Mouse (Mus musculus): ENCODE measurements around the gene Mcoln2.

The Mcoln2 gene

DNA sequence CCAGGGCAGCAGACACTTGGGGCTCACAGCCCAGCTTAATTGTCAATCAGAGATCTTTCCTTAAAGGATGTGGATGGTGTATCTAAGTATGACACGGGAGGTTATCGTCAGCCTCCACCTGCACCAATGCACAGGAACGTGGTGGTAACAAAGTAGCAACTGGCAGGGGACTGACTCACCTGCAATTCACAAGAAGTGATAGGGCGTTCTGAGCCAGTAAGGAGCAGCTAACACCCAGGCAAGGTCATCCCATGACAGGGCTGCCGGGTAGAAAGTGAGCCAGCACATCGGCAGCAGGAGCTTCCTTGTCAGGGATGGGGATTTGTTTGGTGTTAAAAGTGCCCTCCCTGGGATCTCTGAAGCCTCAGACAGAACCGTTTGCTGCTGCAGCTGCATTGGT is 83.1 kb downstream of the Mcoln2 start:
- no peak for DNase-seq

DNA sequence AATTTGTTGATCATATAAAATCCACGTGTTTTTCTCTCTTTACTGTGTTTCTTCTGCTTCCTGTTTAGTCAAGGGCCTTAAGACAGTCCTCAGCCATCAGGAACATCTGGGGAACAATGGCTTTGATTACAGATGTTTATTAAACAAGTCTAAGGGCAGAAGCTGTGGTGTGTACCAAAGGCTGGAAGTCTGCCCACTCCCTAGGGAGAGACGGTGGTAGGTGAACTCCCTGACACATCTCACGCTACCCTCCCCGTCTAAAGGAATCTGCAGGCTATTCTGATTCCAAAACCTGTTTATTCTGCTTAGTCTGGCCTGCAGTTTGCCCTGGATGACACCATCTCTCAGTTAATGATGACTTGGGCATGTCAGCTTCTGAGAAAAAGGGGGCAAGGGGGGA is 84.1 kb downstream of the Mcoln2 start:
- DNase-seq, result no peak

DNA sequence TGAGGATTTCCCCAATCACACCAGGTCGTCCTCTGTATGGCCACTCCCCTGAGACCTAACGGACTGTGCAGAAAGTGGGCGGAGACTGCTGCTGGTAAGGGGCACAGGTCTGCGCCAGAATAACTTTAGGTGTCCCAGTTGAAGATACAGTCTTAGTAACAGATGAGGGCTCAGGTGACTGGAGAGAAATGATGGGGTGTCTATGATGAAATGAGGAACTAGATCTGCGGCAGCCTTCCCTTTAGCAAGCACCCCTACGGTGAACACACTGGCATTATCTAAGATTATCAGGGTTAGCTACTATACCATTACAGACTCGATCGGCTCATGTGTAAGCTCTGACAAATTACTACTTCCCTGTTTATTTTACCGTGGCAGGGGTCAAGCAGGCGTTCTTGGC is 84.9 kb downstream of the Mcoln2 start:
- no peak for DNase-seq

DNA sequence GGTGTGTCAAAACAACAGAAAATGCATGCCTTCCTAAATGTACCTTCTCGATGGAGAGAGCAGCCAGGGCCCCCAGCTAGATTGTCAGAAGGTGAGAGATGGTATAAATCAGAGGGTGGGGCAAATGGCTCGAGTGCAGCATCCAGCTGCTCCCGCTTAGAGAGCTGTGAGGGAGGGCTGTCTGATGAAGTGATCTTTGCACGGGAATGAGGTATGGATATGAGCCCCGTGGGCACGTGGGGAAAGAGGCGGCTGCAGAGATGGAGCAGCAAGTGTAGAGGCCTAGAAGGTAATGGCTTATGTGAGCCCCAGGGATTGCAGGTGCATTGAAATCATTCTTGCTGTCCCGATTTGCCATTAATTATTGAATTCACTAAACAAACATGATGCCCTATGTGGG is 86.6 kb downstream of the Mcoln2 start:
- DNase-seq, result no peak

DNA sequence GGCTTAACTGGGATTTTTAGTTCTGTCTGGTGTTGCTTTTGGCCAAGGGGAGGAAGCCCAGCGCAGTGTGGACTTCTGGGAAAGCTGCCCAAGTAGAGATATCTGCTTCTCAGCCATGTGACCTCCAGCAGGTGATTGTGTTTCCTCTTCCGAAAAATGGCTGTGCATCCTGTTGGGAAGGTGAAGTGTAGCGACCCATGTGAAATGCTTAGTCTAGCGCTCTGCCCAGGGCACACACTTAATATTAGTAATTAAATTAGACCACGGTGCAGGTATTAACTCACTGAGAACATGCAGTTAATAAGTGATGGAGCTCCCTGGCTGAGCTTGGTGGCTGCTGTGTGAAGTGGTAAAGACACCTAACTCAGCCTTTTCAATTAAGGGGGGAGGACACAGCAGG is 88.0 kb downstream of the Mcoln2 start:
- no peak for DNase-seq

DNA sequence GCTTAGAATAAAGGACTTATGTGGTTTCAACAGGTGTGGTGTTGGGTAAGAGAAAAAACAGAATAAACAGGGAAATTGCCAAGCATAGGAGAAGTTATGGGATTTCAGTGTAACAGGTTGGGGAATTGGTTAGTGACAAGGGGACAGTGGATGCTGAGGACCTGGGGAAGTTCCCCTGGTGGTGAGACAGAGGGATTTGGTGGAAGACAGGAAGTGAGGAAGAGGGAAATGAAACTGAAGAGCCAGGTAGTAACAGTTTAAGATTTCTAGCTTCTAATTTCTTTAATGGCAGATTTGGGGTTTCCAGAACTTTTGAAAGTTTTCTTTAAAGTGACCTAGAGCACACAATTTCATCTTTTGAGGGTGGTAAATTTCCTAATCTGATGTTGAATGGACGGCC is 95.0 kb downstream of the Mcoln2 start:
- DNase-seq, result no peak

Data from thymus, adult 18-20 months (tissue).